Mouse (Mus musculus) testis, postnatal 10 days (tissue): ENCODE measurements at regions not wholly inside any gene's neighbourhood (a gene's known extent, or its start where the extent isn't known, plus 50 kb on each side); places are given as distances from the start of the nearest gene placed in this dataset.

Experiments
- DNase-seq: peaks from one replicate; pipeline ENCODE4 v3.0.0; 2021; ENCODE audit warnings: low spot score

GRCm38 (mm10) chr11:65495034-65495433 is 225.2 kb upstream of the Myocd start:
- DNase-seq, result no peak

DNA sequence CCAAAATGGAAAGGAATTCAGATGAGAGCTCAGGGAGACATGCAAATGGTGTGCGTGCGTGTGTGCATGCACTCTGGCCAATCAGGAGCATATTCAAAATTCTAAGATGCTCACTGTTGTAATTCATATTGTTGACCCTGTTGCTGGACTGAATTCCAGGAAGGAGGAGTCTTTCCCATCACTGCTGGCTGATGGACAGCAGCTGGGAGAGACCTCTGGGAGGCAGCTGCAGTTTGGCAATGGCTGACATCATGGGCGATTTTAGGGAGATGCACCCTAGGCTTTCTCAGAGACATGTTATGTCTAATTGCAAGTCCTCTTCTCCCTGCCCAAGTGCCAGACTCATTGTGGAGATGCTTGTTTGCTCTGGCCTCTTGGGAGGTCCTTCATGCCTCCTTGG is 220.6 kb upstream of the Myocd start:
- DNase-seq, result no peak

GRCm38 (mm10) chr11:65475821-65476540 is 206.2 kb upstream of the Myocd start:
- no peak for DNase-seq

DNA sequence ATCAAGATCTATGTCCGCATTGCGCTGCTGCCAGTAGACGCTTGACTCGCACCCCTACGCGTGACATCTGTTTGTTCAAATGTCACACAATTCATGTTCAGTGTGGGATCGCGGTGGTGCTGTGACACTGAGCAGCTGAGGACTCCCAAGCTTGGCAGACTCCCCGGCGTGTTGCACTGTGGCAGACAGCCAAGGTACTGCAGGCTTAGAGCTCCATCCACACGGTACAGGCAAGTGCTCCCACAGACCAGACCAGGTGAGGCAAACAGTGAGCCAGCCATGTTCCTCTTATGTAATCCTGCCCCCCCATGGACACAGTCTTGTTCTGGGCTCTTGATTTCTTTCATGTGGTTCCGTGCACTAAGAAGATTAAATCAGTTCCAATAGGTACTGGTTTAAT is 205.5 kb upstream of the Myocd start:
- DNase-seq, result peak; percentile 56

DNA sequence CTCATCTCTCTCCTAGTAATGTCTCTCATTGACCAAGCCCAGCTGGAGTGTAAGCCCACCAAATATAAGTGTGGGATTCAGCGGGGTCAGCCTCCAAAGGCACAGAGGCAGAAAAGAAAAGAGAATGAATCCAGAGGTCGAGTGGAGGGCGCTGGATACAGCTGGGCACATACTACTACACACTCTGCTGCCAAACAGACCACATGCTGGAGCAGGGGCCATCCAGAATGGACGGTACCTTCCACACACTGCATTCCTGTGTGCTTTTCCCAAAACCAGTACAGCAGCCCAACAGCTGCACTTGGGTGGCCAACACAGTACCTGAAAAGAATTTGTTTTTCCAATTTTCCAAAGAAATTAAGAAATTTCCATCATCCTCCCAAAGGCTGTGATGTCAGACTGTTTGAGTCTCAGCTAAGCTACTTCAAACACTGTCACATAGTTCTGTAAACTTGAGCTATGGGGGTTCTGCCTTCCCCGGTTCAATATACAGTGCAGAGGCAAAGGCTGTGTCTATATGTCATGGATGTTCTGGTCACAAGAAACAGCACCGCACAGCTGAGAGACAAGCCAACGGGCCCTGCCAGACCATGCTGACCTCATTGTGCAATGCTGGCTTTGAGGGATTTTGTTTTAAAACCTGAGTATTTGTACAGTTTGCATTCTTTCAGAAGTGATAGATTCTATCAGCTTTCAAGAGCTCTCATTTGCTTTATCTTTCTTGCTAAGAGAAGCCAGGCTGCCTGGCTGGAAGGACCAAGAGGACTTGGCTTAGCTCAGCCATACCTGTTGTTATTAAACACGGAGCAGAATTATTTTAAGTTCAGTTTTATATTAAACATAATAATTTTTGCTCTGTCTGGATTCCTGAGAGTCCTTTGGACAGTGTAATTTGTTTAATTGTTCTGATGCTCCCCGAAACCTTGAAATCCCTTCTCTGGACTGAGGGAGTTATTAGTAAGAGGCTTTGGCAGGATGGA is 200.3 kb upstream of the Myocd start:
- no peak for DNase-seq

GRCm38 (mm10) chr11:65461044-65461443 is 191.3 kb upstream of the Myocd start:
- no peak for DNase-seq

DNA sequence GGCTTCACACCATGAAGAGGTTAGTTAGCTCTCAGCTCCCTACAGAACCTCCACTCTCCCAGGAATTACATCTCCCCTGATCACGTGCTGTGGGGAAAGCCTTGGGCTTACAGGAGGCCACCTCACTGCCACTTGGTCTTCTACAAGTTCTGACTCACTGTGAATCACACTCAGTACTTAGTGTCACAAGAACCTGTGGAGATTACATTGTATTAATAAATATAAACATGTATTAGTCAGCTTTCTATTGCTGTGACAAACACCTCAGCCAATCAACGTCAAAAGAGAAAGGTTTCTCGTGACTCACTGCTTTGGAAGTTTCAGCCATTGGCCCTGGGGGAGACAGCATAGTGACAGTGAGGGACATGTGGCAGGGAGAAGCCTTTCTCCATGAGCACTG is 178.6 kb upstream of the Myocd start:
- DNase-seq, result no peak

DNA sequence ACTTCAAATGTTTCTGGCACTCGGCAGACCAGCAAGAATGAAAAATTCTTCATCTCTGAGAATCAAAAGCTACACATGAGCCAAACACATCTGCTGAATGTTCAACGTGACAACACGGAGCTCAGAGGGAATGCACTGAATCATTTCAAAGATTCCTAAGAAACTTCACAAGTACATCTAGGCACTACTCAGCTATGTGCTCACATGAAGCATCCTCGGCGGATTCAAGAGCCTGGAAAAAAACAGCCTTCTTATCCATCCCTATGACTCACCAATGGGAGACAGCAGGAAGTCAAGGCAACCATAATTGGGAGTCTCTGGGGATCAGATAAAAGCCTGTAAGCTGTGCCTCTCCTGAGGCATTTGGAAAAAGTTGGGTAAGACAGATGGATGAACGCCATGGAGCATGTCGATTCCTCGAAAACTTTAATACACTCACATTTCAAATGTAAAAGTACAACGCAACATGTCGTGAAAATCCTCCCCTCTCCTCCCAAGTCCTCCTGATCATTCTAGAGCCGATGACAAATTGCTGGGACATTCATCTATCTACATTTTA is 173.8 kb upstream of the Myocd start:
- DNase-seq, result no peak

DNA sequence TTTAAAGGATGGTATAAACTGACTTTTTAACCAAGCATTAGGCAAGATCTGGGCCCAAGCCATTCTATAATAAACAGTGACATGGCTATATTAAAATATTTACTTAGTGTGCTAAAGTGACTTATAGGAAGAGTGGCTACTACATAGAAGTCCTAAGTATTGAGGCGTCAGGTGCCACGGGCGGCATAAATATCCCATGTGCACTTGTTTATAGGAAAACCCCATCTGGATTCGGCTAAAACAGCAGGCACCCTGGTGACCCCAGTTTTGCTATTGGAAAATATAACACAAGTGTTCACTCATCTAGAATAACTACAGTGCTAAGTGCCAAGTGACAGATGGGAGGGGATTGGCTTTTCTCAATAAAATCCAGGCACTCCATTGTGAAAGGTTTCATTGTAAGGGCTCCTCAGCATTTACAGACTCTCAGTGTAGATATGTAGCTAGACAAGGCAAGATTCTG is 165.9 kb upstream of the Myocd start:
- DNase-seq, result peak; percentile 18

GRCm38 (mm10) chr11:65421889-65422288 is 152.1 kb upstream of the Myocd start:
- no peak for DNase-seq

DNA sequence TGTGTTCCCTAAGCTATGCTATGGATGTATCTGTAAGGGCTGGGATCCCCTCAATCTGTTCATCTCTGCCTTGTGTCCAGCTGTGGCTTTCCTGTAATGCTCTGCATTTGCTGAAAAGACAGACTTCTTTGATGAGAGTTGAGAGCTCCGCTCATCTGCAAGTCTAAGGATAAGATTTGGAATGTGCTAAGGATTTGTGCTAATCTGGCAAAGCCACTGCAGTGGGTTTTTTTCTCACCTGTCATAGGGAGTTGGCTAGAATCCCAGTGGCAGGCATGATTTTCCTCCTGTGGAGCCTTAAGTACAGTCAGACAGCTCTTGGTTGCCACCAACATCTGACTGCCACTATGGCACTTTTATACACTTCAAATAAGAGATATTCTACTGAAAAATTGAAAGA is 138.8 kb upstream of the Myocd start:
- no peak for DNase-seq

DNA sequence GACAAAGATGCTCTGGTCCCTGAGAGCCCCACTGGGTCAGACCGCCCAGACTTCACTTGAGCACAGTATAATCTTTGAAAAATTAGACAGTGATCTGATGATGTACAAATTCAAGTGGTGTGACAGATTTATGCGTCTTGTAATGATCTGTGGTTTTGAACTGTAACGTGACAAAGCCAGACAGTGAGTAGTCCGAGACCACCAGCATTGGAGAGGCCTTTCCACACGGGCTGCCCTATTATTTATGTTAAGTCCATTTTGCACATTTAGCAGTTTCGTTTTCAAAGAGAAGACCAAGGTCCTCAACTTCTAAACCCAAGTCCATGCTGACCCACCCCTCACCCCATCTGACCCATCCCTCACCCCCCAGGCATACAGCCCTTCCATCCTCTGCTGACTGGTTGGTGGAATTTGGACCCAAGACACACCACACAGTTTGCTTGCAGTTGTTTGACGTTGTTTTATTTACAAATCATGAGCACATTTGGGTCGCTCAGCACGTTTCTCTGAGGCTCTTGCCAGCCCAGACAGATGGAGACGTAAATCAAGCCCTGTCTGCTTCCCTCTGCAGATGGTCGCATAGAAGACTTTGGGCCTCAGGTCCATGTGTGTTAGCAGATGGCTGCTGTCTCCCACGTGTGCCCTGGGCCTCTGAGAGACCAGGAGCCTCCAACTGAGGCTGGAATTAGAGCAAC is 132.8 kb upstream of the Myocd start:
- no peak for DNase-seq

GRCm38 (mm10) chr11:65389238-65389637 is 119.4 kb upstream of the Myocd start:
- no peak for DNase-seq

DNA sequence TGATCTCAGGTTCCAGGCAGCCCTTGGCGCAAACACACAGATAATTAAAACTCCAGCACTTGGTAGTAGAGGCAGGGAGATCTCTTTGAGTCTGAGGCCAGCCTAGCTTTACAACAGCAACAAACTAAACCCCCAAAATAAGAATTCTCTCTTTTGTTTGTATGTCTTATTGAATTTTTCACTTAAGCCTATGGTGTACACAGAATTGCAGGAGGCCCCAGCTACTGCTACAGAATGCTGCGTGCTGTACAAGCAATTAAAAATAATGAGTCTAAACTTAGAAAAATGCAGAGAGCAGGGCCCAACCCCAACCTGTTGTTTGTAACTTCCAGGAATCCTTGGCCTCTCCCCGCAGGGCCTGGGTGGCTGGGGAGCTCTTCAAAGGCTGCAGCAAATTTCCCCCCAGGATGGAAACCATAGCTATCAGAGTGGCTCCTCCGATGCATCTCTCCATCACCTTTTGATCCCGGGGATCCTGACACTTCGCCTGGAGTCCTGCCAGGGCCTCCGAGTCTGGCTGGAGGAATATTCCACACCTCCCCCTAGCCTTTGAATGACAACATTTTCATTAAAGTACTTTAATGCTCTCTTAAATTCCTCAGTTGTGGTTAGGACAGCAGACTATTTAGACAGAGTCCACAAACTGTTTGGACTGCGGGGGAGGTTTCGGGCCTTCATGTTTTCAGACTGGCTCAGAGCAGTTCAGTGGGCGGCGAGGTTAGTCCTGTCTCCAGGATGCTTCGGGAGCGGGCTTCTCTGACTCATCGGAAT is 116.7 kb upstream of the Myocd start:
- peak; percentile 59 for DNase-seq

DNA sequence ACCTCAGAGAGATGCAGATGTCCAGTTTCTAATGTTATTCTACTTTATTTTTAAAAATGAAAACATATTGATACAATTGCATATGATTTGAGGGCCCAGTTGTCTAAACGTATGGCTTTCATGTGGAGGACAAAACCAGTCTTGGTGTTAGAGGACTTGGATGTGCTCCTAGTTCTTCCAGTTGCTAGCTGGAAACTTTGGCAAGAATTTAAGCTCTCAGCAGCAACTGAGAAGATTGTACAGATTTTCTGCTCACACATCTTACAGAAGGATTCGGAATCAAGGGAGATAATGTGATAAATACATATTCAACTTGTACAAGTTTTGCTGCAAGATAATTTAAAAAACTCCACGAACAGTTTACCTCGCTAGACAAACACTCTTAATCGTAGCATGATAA is 105.6 kb upstream of the Myocd start:
- DNase-seq, result no peak

DNA sequence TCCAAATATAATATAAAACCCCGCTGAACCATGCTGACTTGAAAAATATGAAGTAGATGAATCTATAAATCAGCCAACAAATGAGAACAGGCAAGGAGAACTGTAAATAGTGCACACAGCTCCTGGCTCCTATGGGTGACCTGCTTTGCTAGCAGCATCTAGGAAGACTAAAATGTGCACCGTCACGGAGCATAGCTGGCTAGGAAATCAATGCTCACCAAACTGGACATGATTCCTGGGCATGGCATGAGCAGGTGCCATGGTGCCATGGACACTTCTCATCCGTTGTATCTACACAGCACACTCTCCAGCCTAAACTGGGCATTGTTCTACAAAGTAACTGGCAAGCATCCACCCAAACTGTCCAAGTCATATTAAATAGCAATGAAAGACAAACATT is 103.3 kb upstream of the Myocd start:
- DNase-seq, result no peak

- no peak for DNase-seq
Observed at GRCm38 (mm10) chr11:65372309-65372811, 102.6 kb upstream of the Myocd start.

GRCm38 (mm10) chr11:65367825-65368224 is 98.0 kb upstream of the Myocd start:
- no peak for DNase-seq

DNA sequence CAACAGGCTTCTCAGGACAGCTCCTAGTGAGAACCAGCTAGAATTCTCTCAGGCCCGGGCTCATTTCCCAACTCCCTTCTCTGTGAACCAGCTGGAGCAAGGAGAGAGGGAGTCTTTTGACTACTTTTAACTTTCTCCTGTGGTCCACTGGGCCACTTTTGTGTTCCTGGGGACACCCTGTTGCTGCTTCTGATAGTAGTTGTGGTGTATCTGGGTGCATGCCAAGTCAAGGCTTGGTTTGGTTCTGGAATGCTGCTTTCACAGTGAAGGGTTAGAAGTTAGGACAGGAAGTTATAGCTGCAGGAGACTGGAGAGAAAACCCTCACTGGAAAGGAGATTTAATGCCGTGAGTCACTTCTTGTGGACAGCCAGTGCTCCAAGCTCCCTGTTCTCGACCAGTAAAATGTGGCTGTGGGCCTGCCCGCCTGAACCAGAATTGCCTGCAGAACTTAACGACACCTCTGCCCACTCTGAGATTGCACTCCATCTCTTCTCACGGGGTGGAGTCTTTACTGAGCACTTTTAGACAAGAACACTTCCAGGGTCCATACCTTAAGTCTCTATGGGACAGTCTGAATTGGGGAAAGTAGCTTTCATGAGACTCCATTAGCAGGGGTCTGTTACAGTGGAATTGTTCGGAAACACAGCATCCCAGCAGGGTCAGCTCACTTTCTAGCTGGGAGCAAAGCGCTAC is 97.0 kb upstream of the Myocd start:
- DNase-seq, result peak; percentile 65

GRCm38 (mm10) chr11:65365751-65366559 is 96.2 kb upstream of the Myocd start:
- no peak for DNase-seq
